Mouse (Mus musculus) c-Kit-negative CD71-positive TER-119-positive erythroid progenitor cells, embryonic 14.5 days (primary cell): ENCODE results near the gene Hist1h1c.
A peak's percentile ranks its signal among the peaks of the same experiment; 100 is the strongest.
"Not testable (repeated sequence)": the region's sequence is repeated elsewhere in the genome, so short reads cannot be mapped to it uniquely, and the experiment has no call there.

Source experiments
- DNase-seq: peaks from one replicate; pipeline ENCODE4 v3.0.0-alpha.2; 2013; ENCODE audit warnings: low read depth, low spot score

Gene Hist1h1c

GRCm38 (mm10) chr13:23738677-23739068 lies at the start of gene Hist1h1c:
TSS of gene Hist1h1c (plus strand) at chr13:23738808.
- DNase-seq, result peak; percentile 95

DNA sequence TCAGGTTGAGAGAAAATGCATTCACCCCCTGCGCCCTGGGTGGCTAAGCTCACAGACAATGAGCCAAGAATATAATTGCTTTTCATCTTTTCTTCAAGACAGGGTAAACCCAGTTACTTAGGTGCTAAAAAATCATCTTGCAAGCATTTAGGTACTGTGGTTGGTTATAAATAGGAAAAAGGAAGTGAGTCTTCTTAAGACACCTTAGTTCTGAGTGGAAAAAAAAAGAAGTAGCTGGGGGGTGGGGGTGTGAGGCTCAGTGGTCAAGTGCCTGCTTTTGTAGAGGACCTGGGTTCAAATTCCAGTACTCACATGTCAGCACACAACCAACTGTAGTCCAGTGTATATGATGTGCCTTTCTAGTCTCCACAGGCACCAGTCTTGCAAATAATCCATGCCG lies 49.7 kb upstream of the Hist1h1c start:
- DNase-seq, result no peak

DNA sequence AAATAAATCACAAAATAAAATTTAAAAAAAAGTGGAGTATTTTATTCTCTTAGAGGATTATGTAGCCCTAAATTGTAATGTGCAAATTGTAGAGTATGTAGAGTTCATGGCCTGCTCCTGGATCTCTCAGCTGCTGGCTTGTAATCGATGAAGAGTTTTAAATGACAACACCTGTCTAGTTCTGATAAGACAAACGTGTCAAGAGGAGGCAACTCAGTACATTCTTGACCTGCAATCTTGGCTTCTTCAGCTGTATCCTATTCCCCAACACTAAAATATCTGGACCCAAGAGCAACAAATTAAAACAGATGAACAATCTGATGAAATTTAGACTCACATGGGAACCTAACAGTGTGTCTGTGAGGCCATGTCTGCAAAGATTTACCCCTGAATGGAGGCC lies 49.1 kb upstream of the Hist1h1c start:
- no peak for DNase-seq

- no peak for DNase-seq
Observed at GRCm38 (mm10) chr13:23693856-23694440, 44.7 kb upstream of the Hist1h1c start.

- no peak for DNase-seq
Observed at GRCm38 (mm10) chr13:23694956-23695355, 43.7 kb upstream of the Hist1h1c start.

GRCm38 (mm10) chr13:23695514-23695913 lies 43.1 kb upstream of the Hist1h1c start, which contains the start of gene Hist1h1t:
TSS of gene Hist1h1t (plus strand) at chr13:23695814.
- no peak for DNase-seq

- peak; percentile 47 for DNase-seq
Observed at GRCm38 (mm10) chr13:23696061-23696474, 42.5 kb upstream of the Hist1h1c start.

DNA sequence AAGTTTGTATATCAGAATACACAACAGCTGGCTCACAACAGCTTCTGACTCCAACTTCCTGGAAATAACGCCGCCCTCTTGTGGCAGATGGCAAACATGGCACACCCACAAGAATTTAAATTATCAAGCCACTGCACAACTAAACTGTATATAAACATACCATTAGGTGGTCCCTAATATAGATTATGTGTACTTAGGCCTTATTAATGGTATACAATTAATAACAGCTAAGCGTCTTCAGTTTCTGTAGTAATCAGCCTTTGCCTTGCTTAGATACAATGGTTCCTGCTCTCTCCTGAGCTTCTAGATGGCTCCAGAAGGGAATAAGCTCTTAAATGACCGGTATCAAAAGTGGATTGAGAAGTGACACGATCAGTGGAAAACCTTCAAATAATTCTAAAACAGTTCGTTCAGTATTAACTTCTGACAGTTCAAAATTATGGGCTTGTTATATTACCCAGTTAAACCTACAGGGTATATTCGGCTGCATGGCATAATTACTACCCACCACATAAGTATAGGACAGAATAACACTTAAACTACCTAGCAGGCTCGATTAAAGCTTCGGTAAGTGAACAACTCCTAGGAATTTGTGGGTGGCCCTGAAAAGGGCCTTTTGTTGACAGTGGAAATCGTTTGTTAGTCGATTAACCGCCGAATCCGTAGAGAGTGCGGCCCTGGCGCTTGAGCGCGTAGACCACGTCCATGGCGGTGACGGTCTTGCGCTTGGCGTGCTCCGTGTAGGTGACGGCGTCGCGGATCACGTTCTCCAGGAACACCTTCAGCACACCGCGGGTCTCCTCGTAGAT lies 40.9 kb upstream of the Hist1h1c start:
- DNase-seq, result peak; percentile 89

DNA sequence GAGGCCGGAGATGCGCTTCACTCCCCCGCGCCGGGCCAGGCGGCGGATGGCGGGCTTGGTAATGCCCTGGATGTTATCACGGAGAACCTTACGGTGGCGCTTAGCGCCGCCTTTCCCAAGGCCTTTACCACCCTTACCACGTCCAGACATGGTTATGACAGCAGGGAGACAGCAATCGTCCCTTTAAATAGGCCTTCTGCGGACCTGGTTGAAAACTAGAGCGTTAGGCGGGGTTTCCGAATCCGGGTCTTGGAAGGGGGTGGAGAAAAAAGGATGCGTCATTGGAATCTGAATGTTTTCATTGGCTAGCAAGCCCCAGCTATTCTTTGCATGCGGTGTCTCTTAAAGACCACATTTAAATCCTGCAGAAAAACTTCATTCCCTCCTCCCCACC lies 40.3 kb upstream of the Hist1h1c start, which contains the start of gene Hist1h4c:
Gene Hist1h4c (minus strand): TSS at position 155 of the 394 bp plus-strand sequence.
- peak; percentile 100 for DNase-seq

DNA sequence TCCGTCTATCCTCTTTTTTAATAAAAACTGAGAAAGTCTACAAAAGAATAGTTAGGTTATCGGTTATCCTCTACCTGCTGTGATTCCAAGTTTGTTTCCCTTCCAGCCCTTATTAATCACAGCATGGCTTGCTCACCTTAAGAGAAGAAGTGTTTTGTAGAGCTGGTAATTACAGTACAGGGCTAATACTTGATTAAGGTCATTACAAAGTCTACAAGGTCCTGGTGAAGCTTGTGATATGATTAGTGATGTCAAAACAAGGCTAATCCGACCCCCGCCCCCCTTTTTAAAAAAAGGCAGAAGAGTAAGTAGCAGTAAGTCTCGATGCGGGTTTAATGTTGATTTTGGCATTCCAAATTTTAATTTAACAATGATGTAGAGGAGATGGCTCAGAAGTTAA lies 39.6 kb upstream of the Hist1h1c start:
- DNase-seq, result no peak

DNA sequence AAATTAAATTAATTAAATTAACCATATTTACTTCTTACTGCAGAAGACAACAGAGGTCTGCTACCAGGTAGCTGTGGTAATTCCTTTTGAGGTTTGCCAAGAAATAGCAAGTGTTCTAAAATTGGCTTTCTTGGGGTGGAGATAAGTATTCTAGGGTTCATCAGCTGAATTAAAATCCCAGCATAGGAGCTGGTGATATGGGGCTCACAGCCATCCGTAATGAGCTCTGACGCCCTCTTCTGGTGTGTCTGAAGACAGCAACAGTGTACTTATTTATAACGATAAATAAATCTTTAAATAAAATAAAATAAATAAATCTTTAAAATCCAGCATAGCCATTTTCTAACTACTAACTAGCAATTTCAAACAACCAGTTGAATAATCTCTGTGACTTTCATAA lies 38.8 kb upstream of the Hist1h1c start:
- no peak for DNase-seq

GRCm38 (mm10) chr13:23700786-23701520 lies 37.7 kb upstream of the Hist1h1c start:
- peak; percentile 74 for DNase-seq

- no peak for DNase-seq
Observed at GRCm38 (mm10) chr13:23702220-23702619, 36.4 kb upstream of the Hist1h1c start.

DNA sequence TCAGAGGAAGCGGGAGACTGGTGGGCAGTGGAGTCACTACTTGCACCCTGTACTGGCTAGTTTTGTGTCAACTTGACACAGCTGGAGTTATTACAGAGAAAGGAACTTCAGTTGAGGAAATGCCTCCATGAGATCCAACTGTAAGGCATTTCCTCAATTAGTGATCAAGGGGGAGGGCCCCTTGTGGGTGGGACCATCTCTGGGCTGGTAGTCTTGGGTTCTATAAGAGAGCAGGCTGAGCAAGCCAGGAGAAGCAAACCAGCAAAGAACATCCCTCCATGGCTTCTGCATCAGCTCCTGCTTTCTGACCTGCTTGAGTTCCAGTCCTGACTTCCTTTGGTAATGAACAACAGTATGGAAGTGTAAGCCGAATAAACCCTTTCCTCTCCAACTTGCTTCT lies 35.8 kb upstream of the Hist1h1c start:
- not testable (repeated sequence) for DNase-seq

DNA sequence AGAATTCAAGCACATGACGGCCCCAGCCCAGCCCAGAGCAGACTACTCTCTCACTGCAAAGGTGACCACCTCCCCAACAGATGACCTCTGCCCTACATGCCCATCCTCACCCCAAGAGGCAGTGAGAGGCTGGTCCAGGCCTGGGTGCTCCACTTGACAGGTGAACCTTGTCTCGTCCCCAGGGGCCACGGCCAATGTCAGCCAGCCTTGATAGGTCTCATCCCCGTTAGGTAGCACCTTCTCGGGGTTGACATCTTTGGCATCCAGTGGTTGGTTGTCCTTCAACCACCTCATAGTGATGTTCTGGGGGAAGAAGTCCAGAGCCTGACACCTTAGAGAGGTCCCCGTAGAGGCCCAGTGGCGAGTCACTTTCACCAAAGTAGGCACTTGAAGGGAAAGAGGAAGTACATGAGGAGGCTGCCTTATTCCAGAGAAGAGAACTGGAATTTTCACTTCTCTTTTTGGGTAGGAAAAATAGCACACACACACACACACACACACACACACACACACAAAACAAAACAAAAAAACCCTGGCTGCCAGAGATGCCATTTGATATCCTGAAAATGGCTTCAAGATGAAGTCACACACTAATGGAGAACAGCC lies 32.8 kb upstream of the Hist1h1c start:
- no peak for DNase-seq

DNA sequence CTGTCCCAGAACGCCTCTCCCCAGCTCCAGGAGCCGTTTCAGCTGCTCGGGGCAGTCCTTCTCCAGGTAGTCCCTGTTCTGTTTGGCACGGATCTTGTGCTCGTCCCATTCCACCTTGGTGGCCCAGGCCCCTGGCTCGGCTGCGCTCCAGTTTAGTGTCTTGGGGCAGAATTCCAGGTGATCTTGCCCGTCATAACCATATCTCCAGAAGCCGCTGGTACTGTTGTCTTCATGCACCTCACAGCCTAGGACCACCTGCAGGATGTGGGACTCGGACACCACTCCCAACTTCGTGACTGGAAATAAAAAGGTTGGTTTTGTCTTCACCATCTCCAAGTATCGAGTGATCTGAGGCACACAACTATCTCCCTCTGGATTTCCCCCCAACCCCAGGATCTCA lies 31.8 kb upstream of the Hist1h1c start:
- DNase-seq, result no peak

DNA sequence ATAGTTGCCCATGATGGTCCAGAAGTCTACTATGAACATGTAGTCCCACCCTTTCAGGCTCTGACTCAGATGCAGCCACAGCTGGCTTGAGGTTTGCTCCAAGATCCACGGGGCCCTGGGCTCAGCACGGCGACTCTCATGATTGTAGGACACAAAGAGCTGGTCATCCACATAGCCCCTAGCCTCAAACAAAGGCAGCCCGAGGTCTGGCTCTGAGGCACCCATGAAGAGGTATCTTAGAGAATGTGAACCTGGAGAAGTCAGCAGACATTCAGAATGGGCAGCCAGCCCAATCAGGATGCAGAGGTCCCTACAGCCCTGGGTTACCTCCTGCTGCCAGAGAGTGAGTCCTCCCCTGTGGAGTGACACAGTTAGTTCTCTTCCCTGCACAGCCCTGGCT lies 30.6 kb upstream of the Hist1h1c start:
- no peak for DNase-seq

- DNase-seq, result no peak
Observed at GRCm38 (mm10) chr13:23708654-23709053, 30.0 kb upstream of the Hist1h1c start.

DNA sequence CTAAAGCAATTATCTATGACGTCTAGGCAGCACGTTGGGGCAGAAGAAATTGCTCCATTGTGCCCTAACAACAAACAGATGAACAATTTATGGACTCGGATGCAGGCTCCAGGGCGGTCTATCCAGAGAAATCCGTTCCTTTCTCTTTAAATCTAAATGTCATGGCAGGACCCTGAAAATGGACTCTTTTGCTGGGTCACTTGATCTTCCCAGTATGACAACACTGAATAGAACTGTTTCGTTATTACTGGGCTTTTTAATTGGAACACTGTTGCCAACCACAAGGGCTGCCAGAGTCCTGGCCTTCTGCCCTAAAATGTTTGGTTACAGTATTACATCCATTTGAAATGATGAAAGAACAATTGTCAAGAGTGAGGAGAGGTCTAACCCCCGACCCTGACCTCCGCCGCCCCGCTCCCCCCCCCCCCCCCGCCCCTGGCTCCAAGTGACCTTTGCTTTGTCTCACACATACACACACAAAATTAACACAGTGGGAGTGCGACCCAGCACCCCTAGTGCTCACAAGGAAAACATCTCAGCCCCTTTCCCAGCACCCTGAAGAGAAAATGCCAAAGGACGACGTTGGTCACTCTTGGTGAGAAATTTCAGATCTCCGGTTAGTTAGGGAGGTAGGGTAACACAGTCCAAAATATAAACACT lies 28.8 kb upstream of the Hist1h1c start:
- DNase-seq, result no peak

GRCm38 (mm10) chr13:23710374-23711089 lies 28.1 kb upstream of the Hist1h1c start, which contains the start of gene Hfe:
TSS of gene Hfe (minus strand) at chr13:23710854.
- DNase-seq, result no peak
